Mouse (Mus musculus): Measurements from ENCODE around the gene Plk3.

DNA sequence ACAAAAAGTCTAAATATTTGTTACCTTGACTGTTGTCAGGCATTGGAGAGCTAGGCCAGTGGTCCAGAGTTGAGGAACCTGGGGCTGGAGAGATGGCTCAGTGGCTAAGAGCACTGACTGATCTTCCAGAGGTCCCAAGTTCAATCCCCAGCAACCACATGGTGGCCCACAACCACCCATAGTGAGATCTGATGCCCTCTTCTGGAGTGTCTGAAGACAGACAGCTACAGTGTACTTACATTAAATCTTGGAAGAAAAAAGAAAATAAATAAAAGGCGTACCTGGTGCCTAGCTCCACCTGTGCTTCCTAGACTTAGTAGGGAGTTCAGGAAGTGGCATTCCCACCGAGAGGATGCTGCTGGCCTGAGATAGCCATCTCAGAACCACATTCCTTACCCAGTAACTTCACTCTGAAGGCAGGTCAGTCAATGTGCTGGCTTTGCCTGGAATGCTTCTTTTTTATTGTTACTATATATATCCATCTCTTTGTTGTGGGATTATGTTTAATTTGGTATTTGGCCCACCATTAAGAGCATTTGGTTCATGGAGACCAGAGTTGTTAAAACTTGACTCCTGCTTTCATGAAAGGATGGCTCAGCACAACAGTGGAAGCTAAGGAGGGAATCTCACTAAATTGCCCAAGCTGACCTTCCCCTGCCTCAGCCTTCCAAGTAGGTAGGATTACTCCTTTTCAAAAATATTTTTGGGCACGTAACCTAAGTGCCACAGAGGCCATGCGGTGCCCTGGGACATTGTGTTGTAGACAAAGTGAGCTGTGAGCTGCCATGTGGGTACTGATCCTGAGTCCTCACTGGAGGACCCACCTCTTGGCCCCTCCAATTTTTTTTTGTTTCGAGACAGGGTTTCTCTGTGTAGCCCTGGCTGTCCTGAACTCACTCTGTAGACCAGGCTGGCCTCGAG lies 15.8 kb upstream of the Plk3 start:
- no peak for TF ChIP-seq TAL1 (IDR thresholded peaks at IDR 0.05; ENCODE audit: low read length)
- no peak for TF ChIP-seq GATA1 (IDR thresholded peaks at IDR 0.05; ENCODE audit: low read length)

Measured in erythroblast, embryonic 14.5 days (primary cell).